Mouse (Mus musculus): ENCODE measurements at regions not wholly inside any gene's neighbourhood (a gene's known extent, or its start where the extent isn't known, plus 50 kb on each side); places are given as distances from the start of the nearest gene placed in this dataset.

DNA sequence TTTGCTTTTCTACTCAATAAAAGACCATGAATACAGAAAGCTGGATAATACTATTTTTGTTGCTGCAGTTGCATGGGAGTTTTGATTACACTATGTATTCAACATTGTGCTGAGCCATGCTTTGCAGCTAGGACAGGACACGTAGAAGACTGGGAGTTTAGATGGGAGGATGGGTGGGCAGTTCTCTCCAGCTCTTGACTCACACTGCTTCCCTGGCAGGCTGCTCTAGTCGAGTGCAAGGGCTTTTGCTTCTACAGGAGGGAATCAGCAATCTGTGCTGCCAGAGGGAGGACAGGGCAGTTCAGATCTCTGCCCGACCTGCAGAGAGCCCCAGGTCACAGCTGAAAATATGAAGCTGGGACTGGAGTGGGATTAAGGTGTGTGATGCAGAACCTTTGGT lies 135.3 kb upstream of the Camk1g start:
- TF ChIP-seq CTCF (IDR thresholded peaks at IDR 0.05; ENCODE audit: extremely low read depth, insufficient read depth, insufficient read length, insufficient replicate concordance), result no peak
- TF ChIP-seq POLR2A (IDR thresholded peaks at IDR 0.05; ENCODE audit: low read depth, low read length), result no peak
